Mouse (Mus musculus) lung, postnatal 36 days (tissue): Measurements from ENCODE around the gene Pde3a.

ENCODE experiments used
- DNase-seq: peaks from one replicate; pipeline ENCODE4 v3.0.0; 2022; ENCODE audit warnings: mixed read lengths

Pde3a gene

GRCm38 (mm10) chr6:141501171-141501570 lies 252.1 kb downstream of the Pde3a start:
- no peak for DNase-seq

GRCm38 (mm10) chr6:141522541-141522940 lies 273.5 kb downstream of the Pde3a start:
- DNase-seq, result no peak

- no peak for DNase-seq
Measured at GRCm38 (mm10) chr6:141523747-141524640, 274.9 kb downstream of the Pde3a start, which contains the start of gene Slco1c1. Gene Slco1c1 (plus strand): TSS chr6:141524368.

- no peak for DNase-seq
Measured at GRCm38 (mm10) chr6:141525787-141526186, 276.7 kb downstream of the Pde3a start.

- DNase-seq, result no peak
Measured at GRCm38 (mm10) chr6:141530865-141531264, 281.8 kb downstream of the Pde3a start.

GRCm38 (mm10) chr6:141537298-141537697 lies 288.2 kb downstream of the Pde3a start:
- no peak for DNase-seq

GRCm38 (mm10) chr6:141541136-141541535 lies 292.1 kb downstream of the Pde3a start:
- no peak for DNase-seq

GRCm38 (mm10) chr6:141543344-141543743 lies 294.3 kb downstream of the Pde3a start:
- DNase-seq, result no peak
